Mouse (Mus musculus) liver, postnatal 0 days (tissue): ENCODE results near the gene Dagla.

Experiments used
- CTCF ChIP-seq: sonication (generic); IDR thresholded peaks from 2 replicates; pipeline ENCODE4 v1.5.1; 2016; ENCODE audit warnings: antibody characterized with exemption, low read depth
- EP300 ChIP-seq: IDR thresholded peaks from 2 replicates; pipeline ENCODE4 v1.6.1; 2016; ENCODE audit warnings: antibody characterized with exemption, low read depth, mild to moderate bottlenecking

DNA sequence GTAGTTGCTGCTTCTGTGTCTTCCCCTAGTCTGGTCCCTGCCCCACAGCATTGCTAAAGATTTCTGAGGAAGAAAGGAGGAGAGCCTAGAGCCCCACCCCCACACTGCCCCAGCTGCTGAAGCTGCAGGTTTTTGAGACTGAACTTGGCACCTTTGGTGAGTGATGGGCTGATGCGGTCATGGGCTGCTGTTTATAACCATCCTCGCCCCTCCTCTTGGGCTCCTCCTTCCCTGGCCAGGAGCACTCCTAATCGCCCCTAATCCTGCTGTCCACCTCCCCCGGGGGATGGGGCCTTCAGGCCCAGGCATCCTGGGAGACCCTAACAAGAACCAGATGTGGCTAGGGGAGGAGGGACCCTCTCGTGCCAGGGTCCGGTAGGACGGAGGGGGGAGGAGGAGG is 73.7 kb downstream of the Dagla start:
- TF ChIP-seq CTCF, result no peak
- TF ChIP-seq EP300, result no peak
